Mouse (Mus musculus): ENCODE measurements around the gene Ager.
A peak's percentile ranks its signal among the peaks of the same experiment; 100 is the strongest.

Ager gene

DNA sequence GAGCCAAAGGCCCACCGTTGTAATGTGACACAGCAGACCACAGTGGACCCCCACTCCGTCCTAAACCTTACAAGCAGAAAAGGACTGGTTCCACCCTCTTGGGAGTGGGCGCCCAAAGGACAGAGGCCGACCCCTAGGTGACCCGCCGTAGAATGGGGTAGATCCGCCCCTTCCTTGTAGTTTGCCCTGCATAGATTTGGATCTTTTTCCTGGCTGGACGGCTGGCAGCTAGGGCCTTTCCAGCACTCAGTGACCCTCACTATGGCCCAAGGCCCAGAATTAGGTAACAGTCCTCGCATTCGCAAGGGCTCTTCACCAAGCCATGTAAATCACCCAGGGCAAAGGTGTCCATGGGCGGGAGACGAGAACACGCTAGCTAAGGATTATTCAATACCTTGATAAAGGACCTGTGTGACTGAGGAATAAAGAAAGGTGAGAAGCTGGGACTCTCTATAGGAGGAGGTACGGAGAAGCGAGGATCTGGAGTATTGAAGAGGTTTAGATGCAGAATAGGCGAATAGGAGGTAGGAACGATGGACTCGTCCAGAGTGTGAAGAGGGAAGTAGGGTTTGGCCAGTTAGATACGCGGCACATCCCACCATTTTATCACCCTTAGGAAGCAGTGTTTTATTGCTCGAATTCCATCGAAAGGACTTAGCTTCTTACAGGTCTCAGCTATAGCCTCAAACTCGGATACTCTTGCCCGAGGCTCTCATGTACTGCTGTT, 7.0 kb downstream of the Ager start:
- peak; percentile 41 for DNase-seq (ENCODE audit: low read depth, low spot score)

DNA sequence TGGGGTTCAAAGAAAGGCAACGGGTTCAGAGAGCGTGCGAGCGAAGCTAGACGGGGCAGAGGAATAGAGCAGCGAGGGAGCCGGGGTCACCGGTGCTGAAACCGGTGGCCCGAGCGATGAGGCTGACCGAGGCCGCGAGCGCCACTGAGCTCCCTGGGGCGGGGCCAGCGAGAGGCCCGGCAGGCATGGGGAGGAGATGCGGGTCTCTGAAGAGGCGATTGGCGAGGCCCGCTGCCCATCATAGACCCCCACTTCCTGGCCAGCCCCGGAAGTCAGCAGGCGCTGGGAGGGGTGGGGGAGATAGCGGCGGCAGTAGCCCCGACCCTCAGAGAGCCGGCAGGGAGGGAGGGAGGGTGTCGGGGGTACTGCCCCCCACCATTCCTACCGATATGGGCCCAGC, 7.9 kb downstream of the Ager start:
- peak; percentile 95 for DNase-seq (ENCODE audit: low read depth, low spot score)

DNA sequence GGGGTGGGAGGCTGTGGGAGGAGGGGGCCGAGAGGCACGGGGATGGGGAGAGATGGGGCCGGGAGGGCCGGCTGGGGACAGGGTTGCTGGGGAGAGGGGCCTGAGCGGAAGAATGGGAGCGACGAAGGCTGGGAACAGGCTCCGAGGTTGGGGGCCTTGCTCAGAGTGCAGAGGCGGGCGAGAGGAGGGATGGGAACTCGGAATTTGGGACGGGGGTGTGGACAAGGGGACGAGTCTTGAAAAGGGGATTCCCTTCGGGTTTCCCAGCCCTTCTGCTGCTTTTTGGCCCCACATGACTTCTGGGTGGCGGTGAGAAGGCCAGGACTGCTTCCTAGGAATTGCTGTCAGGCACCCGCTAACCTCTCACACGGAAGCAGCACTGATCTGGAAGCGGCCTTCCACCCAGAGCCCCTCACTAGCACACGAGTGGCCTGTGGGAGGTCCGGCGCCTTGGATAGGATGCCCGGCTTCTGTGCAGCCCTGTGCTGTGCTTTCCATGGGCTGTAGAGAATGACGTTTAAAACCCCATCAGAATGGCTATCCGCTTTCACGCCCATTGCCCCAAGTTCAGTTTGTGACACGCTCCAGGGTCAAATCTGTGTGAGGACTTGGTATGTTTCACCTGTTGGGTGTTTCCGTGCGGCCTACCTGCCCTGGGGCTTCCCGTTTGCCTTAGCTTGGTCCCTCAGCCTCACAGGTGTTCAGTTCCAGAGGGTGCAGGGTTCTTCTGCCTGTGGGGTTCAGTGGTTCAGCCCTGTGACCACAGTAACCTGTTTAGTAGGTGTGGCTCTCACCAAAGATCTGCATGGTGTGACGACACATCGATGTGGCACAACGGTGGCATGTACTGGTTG, 8.8 kb downstream of the Ager start:
- DNase-seq (ENCODE audit: low read depth, low spot score), result peak; percentile 53

DNA sequence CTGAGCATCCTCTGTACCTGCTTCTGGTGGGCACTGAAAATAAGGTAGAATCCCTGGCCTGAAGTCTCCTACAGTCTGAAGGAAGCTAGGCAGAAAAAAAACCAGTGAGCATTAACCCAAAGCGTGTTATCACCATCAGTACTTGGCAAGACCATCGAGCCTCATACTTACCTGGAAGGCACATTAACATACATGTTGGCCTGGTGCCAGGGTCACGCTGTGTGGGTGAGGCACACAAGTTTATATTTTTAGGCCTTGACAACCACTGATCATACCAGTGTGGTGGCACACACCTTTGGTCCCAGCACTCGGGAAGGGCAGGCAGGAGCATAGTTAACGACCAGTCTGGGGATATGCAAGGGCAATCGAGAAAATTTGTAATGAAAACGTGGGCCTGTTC, 10.3 kb downstream of the Ager start:
- no peak for DNase-seq (ENCODE audit: low read depth, low spot score)

DNA sequence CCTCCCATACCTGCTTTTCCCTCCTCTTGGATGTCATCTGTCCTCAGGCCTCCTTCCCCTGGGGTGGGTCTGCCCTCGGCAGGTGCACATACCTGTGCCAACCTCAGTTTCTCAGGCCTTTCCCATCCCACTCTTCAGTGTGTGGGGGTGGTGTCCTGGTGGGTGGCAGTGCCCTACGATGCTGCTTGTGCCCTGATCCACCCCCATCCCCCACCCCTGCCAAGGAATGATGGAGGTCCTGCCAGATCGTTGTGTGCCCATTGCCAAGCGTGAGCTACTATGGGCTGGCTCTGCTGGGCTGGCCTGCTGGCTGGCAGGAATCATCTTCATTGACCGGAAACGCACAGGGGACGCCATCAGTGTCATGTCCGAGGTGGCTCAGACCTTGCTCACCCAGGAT, 13.4 kb downstream of the Ager start:
- no peak for DNase-seq (ENCODE audit: low read depth, low spot score)

DNA sequence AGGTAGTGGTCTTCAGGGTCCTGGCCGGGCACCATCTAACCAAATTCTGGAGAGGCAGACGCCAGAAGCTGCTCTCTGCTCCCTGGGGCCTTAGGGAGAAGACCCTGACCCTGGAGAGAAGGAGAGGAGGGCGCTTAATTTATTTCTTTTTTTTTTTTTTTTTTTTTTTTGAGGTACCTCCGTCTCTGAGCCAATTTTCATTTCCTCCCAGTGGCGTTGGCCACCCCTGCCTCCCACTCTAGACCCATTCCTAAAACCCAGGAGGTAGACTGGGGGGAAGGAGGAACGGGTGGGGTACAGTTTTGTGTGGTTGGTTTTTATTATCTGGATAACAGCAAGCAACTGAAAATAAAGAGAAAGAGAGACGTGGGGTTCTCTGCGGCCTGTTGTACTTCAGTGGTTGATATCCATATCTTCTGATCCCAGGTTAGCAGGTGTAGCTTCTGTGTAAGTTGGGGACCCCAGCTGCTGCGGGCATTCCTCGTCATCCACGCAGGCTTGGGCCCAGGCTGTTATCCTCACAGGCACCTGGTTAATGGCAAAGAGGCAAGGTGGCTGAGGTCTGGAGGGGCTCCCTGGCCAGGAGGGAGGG, 15.5 kb downstream of the Ager start:
- no peak for DNase-seq (ENCODE audit: low read depth, low spot score)

DNA sequence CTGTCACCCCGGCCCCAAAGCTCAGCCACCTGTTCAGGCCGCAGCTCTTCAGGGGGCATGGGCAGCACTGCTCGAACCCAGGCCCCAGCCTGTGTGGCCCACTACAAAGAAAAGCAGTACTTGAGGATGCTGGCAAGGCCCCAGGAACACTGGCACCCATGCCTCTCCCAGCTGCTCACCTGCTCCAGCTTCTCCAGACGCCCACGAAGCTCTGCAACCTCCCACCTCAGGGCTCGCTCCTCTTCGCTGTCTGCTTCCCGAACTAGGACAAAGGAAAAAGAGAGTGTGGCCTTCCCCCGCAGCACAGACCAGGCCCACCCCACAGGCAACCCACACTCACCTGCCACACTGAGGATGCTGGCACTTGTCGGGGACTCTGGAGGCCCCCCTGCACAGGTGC, 16.2 kb downstream of the Ager start:
- no peak for DNase-seq (ENCODE audit: low read depth, low spot score)

DNA sequence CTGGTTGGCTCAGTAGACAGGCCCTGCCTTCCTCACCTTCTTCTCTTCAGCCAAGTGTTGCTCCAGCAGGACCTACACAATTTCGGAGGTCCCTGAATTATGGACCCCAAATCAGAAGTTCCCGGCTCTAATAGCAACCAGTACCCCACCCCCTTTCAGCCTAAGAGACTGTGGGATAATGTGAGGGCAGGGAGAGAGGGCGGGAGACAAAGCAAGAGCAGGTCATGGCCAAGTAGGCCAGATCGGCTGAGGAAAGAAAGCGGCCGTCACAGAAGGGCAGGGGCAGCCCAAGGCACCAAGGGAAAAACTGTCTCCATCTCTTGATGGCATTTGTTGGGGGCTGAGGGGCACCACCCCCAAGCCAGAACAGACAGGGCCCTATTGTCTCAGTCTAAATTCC, 18.2 kb downstream of the Ager start, which contains the start of gene Egfl8:
TSS of gene Egfl8 (minus strand) at position 101 of the 400 bp plus-strand sequence.
- no peak for DNase-seq (ENCODE audit: low read depth, low spot score)

DNA sequence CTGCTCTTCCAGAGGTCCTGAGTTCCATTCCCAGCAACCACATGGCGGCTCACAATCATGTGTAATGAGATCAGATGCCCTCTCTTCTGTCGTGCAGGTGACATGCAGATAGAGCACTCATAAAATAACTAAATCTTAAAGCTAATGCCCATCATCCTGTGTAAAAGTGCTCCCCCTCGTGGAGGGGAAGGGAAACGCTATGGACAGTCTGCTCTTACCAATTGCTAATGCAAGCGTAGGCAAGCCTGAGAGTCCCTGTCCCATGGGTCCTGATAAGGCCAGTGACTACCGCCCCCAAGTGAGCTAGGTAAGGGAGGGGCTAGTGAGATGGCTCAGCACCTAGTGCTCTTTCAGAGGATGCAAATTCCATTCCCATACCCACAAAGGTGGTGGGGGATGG, 21.3 kb downstream of the Ager start:
- DNase-seq (ENCODE audit: low read depth, low spot score), result peak; percentile 80

DNA sequence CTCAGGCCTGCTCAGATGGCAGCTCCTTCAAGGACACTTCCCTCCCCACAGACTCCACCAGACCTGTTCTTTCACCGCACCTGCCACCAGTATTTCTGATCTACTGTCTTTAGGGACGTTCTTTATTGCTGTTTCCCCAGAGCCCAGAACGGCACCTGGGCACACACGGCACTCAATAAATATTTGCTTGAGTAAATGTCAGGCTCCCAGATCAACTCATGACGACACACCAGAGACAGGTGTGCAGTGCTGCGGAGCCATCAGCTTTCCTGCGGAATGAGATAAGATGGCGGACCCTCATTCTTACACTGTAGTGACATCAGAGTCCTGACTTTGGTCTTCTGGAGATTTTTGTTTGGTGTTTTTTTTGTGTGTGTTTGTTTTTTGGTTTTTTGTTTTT, 23.3 kb downstream of the Ager start:
- no peak for DNase-seq (ENCODE audit: low read depth, low spot score)

DNA sequence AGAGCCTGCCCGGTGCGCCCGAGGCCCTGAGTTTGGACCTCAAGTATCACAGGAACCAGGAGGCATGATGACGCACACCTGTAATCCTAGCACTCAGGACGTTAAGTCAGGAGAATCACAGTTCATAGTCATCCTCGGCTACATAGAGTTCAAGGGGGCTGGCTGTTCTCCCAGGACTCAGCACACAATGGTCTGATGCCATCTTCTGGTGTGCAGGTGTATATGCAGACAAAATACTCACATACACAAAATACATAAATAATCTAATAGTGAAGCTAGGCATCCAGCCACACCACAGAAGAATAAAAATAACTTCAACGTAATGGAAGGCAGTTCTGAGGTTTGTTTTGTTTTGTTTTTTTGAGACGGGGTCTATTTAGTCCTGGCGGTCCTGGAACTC, 25.5 kb downstream of the Ager start:
- DNase-seq (ENCODE audit: low read depth, low spot score), result no peak

DNA sequence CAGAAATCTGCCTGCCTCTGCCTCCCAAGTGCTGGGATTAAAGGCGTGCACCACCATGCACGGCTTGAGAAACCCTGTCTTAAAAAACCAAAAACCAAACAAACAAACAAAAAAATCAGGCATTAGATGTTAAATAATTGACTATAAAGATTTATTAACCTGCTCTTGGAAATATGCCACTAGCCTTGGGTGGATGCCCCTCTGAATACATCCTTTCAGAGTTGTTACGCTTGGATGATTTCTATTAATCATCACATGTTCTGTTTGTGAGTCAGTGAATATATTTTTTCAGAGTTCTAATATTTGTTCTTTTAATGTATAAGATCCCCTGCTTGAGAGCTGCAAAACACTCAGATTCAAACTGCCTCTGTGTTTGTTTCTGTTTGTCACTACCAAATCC, 27.3 kb downstream of the Ager start:
- DNase-seq (ENCODE audit: low read depth, low spot score), result no peak

DNA sequence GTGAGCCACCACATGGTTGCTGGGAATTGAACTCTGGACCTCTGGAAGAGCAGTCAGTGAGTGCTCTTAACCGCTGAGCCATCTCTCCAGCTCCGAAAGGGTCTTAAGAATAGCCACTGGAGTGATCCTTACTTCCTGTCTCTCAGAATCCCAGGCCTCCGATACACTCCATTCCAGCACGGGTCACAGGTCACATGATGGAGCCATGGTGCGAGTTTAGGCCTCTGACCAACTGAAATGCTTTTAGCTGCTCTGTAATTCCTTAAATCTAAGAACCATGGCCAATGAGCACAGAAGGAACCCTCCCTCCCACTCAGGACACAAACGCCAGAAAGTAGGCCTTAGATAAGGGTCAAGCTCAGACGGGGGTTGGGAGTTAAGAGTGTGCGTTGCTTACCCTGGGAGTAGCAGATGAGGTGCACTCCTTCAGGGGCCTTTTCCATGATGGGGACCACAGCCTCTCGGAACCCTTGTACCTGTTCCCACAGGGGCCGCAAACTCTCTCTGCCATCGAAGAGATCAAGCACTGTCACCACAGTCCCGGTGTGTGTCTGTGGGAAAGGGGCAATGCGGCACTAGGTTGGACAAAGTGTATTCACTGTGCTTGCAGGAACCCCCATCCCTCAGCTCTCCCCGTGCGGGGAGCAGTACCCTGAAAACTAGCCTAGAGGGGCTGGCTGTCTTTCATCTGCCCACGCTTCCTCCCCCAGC, 28.6 kb downstream of the Ager start:
- DNase-seq (ENCODE audit: low read depth, low spot score), result no peak

DNA sequence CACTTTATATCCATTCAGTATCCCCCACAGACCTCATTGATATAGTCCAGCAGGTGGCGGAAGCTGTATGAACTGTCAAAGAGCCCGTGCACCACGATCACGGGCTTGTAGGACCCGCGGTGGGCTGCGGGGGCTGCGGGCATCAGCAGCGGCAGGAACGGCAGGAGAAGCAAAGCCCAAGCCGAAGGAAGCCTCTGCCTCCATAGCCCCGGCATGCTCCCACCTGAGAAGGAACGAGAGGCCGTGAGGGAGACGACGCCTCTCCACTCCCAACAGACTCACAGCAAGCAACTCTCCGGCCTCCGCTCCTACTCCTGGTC, 29.1 kb downstream of the Ager start:
- peak; percentile 56 for DNase-seq (ENCODE audit: low read depth, low spot score)

DNA sequence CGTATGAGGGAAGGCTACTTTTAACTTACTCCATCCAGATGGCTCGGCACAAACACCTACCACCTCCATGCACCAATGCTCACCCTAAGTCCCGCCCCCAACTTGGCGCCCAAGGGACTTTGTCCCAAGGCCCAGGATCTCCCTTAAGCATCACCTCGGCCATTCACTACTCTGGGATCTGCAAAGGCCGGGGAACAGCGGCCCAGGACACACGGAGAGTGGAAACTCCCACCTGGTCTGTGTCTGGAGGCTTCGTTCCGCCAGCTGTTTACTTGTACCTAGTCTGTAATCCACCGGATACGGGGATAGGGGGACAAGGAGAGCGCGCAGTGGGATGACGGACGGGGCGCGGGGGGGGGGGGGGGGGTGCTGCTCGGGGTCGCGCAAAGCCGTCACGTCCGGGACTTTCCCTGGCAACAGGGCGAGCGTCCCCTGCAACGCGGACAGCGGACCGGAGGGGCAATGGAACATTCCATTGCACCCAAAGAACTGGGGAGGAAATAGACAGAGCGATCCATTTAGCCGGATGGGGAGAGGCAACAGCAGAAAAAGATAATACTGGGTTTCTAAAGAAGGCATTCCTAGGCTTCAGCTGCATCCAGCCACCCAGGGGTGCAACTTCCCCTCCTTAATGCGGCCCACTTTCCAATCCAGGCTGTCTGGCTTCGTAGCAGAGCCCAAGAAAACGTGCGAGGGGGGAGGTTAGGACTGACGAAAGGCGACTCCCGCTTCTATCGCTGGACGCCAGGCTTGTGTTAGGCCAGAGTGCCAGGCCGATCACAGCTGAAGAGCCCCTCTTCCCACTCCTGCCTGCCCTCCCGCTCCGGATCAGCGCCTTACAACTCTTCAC, 29.7 kb downstream of the Ager start:
- peak; percentile 86 for DNase-seq (ENCODE audit: low read depth, low spot score)

DNA sequence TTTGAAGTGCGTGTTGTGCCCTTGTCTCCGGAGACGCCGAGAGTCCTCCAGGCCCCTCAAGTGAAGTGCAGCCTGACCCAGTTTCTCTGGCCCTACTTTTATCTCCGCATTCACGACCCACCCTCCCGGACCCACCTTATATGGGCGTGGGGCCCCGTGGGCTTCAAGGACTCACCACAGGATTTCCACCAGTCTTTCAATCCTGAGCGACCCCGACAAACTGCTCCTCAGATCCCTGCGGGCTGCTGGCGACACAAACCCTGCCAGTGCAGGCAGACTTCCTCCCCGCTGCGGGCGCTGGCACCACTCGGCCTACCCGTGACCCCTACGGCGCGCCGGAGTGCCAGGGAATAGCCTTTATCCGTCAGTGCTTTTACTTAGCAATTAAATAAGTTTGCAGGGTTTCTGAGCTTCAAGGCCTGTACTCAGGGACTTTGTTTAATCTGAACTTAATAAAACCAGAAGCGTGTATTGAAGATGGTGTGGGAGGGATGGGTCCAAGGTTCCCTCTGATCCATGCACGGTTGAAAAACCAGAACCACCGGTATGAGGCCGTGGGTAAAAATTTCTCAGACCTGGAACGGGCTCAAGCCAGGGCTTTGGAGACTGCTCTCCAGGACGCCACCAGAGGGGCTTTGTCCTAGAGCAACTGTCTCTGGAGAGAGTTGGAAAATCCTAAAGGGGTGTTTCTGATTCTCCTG, 30.4 kb downstream of the Ager start, which contains the start of gene Ppt2:
TSS of gene Ppt2 (minus strand) at position 568 of the 701 bp plus-strand sequence.
- peak; percentile 54 for DNase-seq (ENCODE audit: low read depth, low spot score)

DNA sequence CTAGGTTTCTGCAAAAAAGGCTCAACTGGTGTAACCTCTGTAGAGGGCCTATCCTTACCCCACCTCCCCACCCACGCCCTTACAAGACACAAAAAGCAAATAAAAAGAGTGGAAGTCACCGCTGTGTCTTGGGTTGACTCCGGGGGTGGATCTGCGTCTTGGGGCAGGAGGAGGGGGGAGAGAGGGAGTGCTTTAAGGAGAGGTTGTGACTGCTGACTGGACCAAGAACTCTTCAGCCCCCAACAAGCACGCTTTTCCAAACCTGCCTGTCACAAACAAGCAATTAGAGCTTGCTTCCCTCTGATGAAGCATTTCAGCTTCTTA, 30.9 kb downstream of the Ager start:
- DNase-seq (ENCODE audit: low read depth, low spot score), result peak; percentile 45

DNA sequence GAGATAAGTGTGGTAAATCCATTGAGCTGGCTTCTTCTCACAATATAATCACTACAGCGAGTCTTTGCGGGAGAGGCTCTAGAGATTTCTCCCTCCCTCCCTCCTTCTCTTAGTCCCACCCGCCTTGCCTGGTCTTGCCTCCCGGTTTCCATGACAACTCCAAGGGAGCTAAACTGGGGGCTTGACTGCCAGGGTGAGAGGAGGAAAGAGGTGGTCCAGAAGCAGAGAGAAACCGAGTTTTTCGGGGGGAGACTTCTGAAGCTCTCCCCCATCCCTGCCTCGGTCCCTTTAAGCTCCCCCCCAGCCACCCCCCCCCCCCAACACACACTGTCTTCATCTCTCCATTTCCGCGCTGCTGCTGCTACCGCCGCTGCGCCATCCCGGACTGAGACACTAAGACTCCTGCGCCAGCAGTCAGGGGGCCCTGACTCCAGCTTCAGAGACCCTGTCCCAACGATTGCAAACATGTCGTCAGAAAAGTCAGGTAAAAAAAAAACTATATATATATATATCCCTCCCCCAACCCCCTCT, 31.6 kb downstream of the Ager start, which contains the start of gene Prrt1:
TSS of gene Prrt1 (plus strand) at position 313 of the 531 bp plus-strand sequence.
- peak; percentile 34 for DNase-seq (ENCODE audit: low read depth, low spot score)

DNA sequence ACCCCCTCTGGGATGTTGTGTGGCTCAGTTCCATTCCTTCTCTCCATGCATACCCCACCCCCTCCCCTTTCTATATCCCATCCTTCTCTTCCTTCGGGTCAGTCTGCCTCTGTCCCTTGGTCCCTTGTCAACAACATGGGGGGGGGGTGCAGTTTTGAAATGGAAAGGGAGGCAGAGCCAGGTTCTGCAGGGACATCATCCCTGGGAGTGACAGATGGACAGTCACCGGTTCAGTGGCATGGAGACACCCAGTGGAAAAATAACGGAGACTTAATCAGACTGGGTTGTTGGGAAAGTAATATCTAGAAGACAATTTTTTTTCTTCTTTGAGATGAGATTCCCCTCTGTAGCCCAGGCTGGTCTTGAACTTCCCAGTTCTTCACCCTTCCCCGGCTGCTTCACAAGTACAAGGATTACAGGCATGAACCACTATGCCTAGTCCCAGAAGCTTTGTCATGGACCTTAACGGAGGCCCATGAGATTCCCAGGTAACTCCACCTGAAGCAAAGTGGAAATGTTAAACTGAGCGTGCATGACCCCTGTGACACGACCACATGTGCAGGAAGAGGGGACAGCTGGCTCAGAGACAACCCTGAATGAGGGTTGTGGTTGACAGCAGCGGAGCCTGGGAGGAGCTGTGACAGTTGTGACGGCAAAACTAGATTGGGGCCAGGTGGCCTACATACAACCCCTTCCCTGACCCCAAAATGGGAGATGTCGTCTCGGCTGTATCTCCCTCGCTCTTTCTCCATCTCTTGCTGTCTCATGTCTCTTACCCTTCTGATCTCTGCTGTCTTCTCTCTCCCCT, 32.3 kb downstream of the Ager start:
- DNase-seq (ENCODE audit: low read depth, low spot score), result peak; percentile 76
